Mouse (Mus musculus): ENCODE measurements at regions not wholly inside any gene's neighbourhood (a gene's known extent, or its start where the extent isn't known, plus 50 kb on each side); places are given as distances from the start of the nearest gene placed in this dataset.

DNA sequence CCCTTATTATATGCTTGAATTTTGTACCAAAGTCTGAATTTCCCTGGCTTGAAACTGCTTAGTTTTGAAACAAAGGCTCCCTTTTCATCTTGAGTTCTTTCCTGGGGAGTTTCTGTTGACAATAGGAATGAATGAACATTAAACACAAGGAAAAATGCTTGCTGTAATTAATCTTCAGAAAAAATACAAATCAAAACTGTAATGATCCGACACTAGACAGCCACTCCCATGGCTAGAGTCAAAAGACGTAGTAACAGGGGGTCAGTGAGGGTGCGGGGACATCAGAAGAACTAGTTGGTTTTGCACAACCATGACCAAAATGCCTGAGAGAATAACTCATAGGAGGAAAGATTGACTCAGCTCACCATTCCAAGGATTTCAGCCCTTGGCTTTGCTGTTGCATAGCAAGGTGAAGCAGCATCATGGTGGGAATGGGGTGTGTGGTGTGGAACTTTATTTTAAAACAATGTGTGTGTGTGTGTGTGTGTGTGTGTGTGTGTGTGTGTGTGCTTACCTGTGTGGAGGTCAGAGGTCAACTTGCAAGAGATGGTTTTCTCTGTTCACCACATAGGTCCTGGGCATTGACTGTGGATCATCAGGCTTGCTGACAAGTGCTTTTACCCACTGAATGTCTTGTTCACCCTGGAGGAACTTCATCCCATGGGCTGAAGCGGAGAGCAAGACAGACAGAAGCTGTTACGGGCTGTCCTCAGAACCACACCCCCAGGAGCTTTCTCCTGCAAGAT lies 63.2 kb upstream of the Agps start:
- no peak for TF ChIP-seq CTCF (conservative IDR thresholded peaks at IDR 0.05; ENCODE audit: low read length)
- no peak for TF ChIP-seq NANOG (IDR thresholded peaks at IDR 0.05; ENCODE audit: borderline replicate concordance, low read length)
- no peak for TF ChIP-seq POU5F1 (IDR thresholded peaks at IDR 0.05; ENCODE audit: borderline replicate concordance, low read length)

Measured in E14TG2a.4 (cell line).